Mouse (Mus musculus) thymus, adult 2 months (tissue): ENCODE results near the gene Lig4.

Source experiments
- CTCF ChIP-seq: fragments of 200-500 bp; IDR thresholded peaks from 2 replicates; pipeline ENCODE4 v1.5.1; 2012; ENCODE audit warnings: mild to moderate bottlenecking, control low read depth, low read length, moderate library complexity, borderline replicate concordance; ENCODE audit not compliant: control insufficient read depth, poor library complexity, insufficient read depth; ENCODE audit errors: extremely low read depth
- POLR2A ChIP-seq: fragments of 200-500 bp; IDR thresholded peaks from 2 replicates; pipeline ENCODE4 v1.6.1; 2012; ENCODE audit warnings: mild to moderate bottlenecking, low read length, control low read depth, moderate library complexity; ENCODE audit not compliant: control insufficient read depth, poor library complexity, insufficient read depth; ENCODE audit errors: extremely low read depth

DNA sequence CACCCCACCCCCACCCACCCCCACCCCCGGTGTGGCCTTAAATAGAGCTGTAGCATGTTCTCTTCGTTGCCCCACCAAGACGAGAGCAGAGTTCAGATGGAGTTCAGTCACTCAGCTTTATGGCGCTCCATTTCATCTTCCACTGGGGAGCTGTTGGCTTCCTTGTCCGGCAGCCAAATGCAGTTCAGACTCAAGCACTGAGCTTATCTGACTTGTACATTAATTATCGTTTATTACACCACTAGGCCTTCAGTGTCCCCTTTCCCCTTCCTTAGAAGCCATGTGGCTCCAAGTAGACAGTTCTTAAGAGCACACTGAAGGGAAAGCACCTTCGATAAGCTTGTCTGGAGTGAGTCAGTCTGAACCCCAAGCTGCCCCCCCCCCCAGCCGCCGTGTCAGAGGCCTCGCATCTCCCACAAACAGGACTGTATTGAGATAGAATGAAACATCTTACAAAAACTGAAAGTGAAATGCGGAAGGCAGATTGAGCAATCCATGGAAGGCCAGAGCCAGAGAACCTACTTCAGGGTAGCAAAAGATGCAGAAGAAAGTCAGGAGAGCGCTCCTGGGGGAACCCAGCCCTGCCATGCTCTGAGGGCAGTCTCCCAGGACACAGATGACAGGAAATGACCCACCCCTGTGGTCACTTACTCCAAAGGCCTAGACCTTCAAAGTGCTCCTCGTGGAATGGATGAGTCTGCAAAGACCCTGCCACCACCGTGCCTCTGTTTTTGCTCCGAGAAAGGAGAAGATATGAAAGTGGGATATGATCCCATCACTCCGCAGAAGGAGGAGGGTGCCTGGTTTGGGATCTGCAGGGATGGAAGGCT lies 28.9 kb upstream of the Lig4 start, which contains the start of gene Tnfsf13b:
- TF ChIP-seq CTCF: no peak
- TF ChIP-seq POLR2A: no peak
